Mouse (Mus musculus) G1E-ER4 (cell line): ENCODE results near the gene Oxct2b. TPM values are rescaled to one million over a fixed set of nuclear protein-coding genes. Genes with fewer than 3 reads are reported as not detected.

Experiments
- GATA1 ChIP-seq: IDR thresholded peaks from one replicate; pipeline ENCODE4 v1.8.0; 2012; ENCODE audit warnings: low read length, inconsistent platforms
- polyA plus RNA-seq: library from polyadenylated mRNA; stranded (reverse); fragments of >175 nt; gene quantifications from 2 replicates; pipeline ENCODE4 v1.2.3, GENCODE M21; 2012

The Oxct2b gene
- polyA plus RNA-seq, 1 experiment: not detected

- no peak for TF ChIP-seq GATA1
Measured at GRCm38 (mm10) chr4:123106864-123107263, 9.2 kb upstream of the Oxct2b start.

GRCm38 (mm10) chr4:123108056-123108455 lies 8.0 kb upstream of the Oxct2b start:
- no peak for TF ChIP-seq GATA1

- no peak for TF ChIP-seq GATA1
Measured at GRCm38 (mm10) chr4:123110751-123111150, 5.3 kb upstream of the Oxct2b start.

- no peak for TF ChIP-seq GATA1
Measured at GRCm38 (mm10) chr4:123112216-123112764, 3.8 kb upstream of the Oxct2b start.

- TF ChIP-seq GATA1: no peak
Measured at GRCm38 (mm10) chr4:123121286-123121685, 5.2 kb downstream of the Oxct2b start.

- TF ChIP-seq GATA1: no peak
Measured at GRCm38 (mm10) chr4:123126626-123127025, 10.6 kb downstream of the Oxct2b start.

GRCm38 (mm10) chr4:123127051-123127450 lies 11.0 kb downstream of the Oxct2b start:
- no peak for TF ChIP-seq GATA1

- no peak for TF ChIP-seq GATA1
Measured at GRCm38 (mm10) chr4:123137551-123137950, 21.5 kb downstream of the Oxct2b start.

- TF ChIP-seq GATA1: no peak
Measured at GRCm38 (mm10) chr4:123139513-123140154, 23.6 kb downstream of the Oxct2b start, which contains the start of gene Ppie. Ppie (minus strand) TSS chr4:123139951.

- TF ChIP-seq GATA1: no peak
Measured at GRCm38 (mm10) chr4:123147446-123148150, 31.5 kb downstream of the Oxct2b start.

GRCm38 (mm10) chr4:123152003-123152402 lies 35.9 kb downstream of the Oxct2b start:
- no peak for TF ChIP-seq GATA1

- no peak for TF ChIP-seq GATA1
Measured at GRCm38 (mm10) chr4:123152976-123153375, 36.9 kb downstream of the Oxct2b start.

- no peak for TF ChIP-seq GATA1
Measured at GRCm38 (mm10) chr4:123155004-123155403, 38.9 kb downstream of the Oxct2b start.

- TF ChIP-seq GATA1: no peak
Measured at GRCm38 (mm10) chr4:123155427-123155826, 39.4 kb downstream of the Oxct2b start.

GRCm38 (mm10) chr4:123155840-123156239 lies 39.8 kb downstream of the Oxct2b start:
- no peak for TF ChIP-seq GATA1

- no peak for TF ChIP-seq GATA1
Measured at GRCm38 (mm10) chr4:123160571-123160970, 44.5 kb downstream of the Oxct2b start.
